Mouse (Mus musculus) forebrain, embryonic 10.5 days (tissue): Measurements from ENCODE around the gene Pla2g6. TPM values are rescaled to one million over a fixed set of nuclear protein-coding genes. Genes with fewer than 3 reads are reported as not detected.

Experiments
- DNase-seq: peaks from one replicate; pipeline ENCODE4 v3.0.0-alpha.2; 2017; ENCODE audit warnings: low spot score; ENCODE audit errors: extremely low spot score
- H3K27ac ChIP-seq: fragments of 300-500 bp; sonication (generic); 2 replicates; pipeline ENCODE4 v1.5.1; 2016; ENCODE audit warnings: mild to moderate bottlenecking
- H3K27me3 ChIP-seq: fragments of 300-500 bp; sonication (generic); 2 replicates; pipeline ENCODE4 v1.6.1; 2016; ENCODE audit warnings: mild to moderate bottlenecking; ENCODE audit not compliant: poor library complexity, severe bottlenecking
- H3K36me3 ChIP-seq: fragments of 300-500 bp; sonication (generic); replicated peaks from 2 replicates; pipeline ENCODE4 v1.6.1; 2016; ENCODE audit warnings: mild to moderate bottlenecking, moderate library complexity
- H3K4me1 ChIP-seq: fragments of 300-500 bp; sonication (generic); 2 replicates; pipeline ENCODE4 v1.6.1; 2016
- H3K4me3 ChIP-seq: fragments of 300-500 bp; sonication (generic); 2 replicates; pipeline ENCODE4 v1.5.1; 2016; ENCODE audit warnings: mild to moderate bottlenecking, moderate library complexity
- H3K9me3 ChIP-seq: fragments of 300-500 bp; sonication (generic); 2 replicates; pipeline ENCODE4 v1.6.1; 2016; ENCODE audit warnings: mild to moderate bottlenecking, moderate library complexity
- WGBS: fragments of 180-500 bp; shearing (Covaris S2); methylation state at CpG from one replicate; pipeline ENCODE4 v1.1.7; 2016; 5-methylcytosine and 5-hydroxymethylcytosine counted together
- microRNA counts: library from miRNA; unstranded; fragments of <30 nt; microRNA quantifications from one replicate; lab custom pipeline; 2017
- microRNA-seq: library from miRNA; unstranded; fragments of <30 nt; microRNA quantifications from one replicate; pipeline ENCODE4, GENCODE M21; 2017
- polyA plus RNA-seq: library from polyadenylated mRNA; unstranded; fragments of >200 nt; fragmentation: Nextera tagmentation; extraction: Ambion mirVana; gene quantifications from 2 replicates; pipeline ENCODE4 v1.2.1, GENCODE M21; 2016

Gene Pla2g6
- polyA plus RNA-seq, 1 experiment from 2014 or later, result 20.9 TPM

DNA sequence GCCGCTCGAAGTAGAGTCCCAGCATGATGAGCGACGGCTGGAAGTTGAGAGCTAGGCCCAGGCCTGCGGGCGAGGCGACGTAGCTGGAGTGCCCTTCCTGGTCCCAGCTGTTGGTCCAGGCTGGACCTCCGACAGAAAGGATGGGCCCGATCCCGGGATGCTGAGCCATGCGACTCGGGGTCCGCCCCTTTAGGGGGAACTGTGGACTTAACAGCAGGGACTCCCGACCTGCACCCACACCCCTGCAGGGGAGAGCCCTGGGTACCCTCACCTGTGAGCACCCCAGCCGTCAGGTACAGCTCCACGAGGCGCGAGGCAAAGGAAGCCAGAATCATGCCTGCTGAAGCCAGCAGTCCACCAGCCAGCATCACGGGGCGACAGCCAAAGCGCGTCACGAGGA lies 75.6 kb downstream of the Pla2g6 start:
- Histone ChIP-seq H3K27ac (peak overlapping the region; percentile 80), H3K27me3 (peaks cover 71% of the 10 kb centered on the region), H3K9me3 (no peaks in the 10 kb centered on the region), H3K4me3 (peak overlapping the region; percentile 51), H3K4me1 (peaks cover 20% of the 10 kb centered on the region), H3K36me3 (peaks cover 21% of the 10 kb centered on the region)
- 35% methylated on average over 24 of the region's 24 CpGs for WGBS
- DNase-seq, result no peak

DNA sequence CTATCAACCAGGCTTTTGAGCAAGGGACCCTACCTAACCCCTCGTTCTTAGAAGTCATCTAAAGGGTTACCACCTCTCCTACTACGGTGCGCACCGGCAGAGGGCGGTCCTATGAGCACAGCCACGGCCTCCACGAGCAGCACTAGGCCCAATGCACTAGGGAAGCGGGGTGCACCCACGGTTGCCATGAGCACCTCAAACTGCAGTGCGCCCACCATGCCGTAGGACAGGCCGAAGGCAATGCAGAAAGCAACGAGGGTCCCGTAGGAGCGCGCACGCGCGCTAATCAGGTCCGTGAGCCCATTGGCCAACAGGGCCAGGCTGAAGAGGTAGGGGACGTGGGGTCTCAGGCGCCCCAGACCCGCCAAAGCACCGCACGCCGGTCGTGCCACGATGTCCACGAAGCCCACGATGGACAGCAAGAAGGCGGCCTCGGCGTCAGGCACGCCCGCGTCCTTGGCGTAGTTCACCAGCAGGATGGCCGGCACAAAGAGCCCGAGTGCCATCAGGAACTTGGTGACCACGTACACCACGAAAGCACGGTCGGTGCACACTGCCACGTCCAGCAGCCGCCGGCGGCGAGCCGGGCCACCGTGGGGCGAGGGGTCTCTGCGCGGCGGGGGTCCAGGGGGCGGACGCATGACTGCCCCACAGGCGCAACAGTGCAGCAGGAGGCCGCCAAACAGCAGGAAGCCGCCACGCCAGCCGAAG lies 76.3 kb downstream of the Pla2g6 start:
- Histone ChIP-seq H3K36me3 (peaks cover 25% of the 10 kb centered on the region), H3K4me1 (peaks cover 20% of the 10 kb centered on the region), H3K9me3 (no peaks in the 10 kb centered on the region), H3K27me3 (peaks cover 71% of the 10 kb centered on the region), H3K27ac (peak overlapping the region; percentile 80), H3K4me3 (peak overlapping the region; percentile 51)
- WGBS, result 4% methylated on average over 61 of the region's 61 CpGs
- DNase-seq, result peak; percentile 56

DNA sequence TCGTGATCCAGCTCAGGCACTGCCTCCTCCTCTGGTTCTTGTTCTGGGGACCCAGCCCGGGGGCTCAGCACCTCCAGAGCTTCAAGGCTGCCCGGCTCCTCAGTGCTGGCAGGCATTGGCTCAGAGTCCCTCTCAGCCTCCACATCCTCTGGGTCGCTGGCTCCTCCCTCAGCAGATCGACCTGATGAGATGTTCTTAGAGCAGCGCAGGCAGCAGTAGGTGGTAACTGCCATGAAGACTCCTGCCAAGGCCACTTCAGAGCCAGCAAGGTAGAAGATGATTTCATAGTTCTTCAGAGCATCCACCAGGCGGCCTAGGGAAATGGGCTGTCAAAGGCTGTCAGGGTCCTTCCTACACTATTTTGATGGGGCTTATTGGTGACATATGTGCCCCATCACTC lies 77.0 kb downstream of the Pla2g6 start:
- Histone ChIP-seq H3K4me1 (peaks cover 20% of the 10 kb centered on the region), H3K4me3 (peak overlapping the region; percentile 51; the same call in 1 of the 2 replicates), H3K27ac (no peak overlapping the region), H3K9me3 (no peaks in the 10 kb centered on the region), H3K36me3 (peaks cover 33% of the 10 kb centered on the region), H3K27me3 (peaks cover 71% of the 10 kb centered on the region)
- 62% methylated on average over 7 of the region's 7 CpGs for WGBS
- DNase-seq, result no peak

DNA sequence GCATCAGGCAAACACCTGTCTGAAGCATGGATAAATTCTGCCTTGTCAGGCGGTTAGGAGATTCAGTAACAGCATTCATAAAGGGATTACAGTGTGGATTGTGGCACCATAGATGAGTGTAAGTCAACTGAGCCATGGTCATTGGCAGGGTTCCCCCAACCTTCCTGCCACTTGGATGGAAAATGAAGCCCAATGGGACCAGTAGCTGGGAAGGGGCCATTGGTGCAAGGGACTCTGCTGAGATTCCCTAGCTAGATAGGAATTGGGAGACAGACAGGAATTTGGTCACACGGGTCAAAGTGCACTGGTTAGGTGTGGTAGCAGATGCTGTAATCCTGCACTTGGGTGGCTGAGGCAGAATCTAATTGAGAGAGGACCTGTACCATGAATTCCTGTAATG lies 78.0 kb downstream of the Pla2g6 start:
- peaks cover 20% of the 10 kb centered on the region for H3K4me1 ChIP-seq
- no peak for DNase-seq
- H3K9me3 ChIP-seq, result no peaks in the 10 kb centered on the region
- WGBS, result 82% methylated on average over 2 of the region's 2 CpGs
- peaks cover 66% of the 10 kb centered on the region for H3K27me3 ChIP-seq
- H3K27ac ChIP-seq, result no peak overlapping the region
- no peak overlapping the region for H3K4me3 ChIP-seq
- H3K36me3 ChIP-seq, result peaks cover 42% of the 10 kb centered on the region

DNA sequence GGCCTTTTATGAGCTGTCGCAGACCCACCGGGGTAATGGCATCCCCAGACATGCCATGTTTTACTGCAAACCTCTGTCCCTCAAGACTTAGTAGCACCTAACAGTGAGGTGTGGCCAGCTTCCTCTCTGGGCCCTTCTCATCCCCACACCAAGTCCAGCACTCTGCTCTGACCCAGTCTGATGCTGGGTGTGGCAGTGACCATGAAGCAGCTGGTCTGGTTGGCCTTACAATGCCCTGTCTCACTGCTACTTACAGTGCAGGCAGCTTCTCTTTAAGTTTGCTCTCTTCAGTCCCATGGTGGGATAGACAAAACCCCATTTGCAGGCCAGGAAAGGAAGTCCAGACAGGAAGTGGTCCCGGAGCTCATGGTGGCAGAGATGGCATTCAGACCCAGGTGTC lies 82.9 kb downstream of the Pla2g6 start:
- no peak overlapping the region for H3K4me3 ChIP-seq
- H3K36me3 ChIP-seq, result peaks cover 83% of the 10 kb centered on the region
- peaks cover 17% of the 10 kb centered on the region for H3K27me3 ChIP-seq
- H3K9me3 ChIP-seq, result no peaks in the 10 kb centered on the region
- H3K4me1 ChIP-seq, result peaks cover 18% of the 10 kb centered on the region
- H3K27ac ChIP-seq, result 0 out of 2 replicates have a peak overlapping the region, but pooled peaks have one; percentile 20
- WGBS, result 97% methylated on average over 3 of the region's 3 CpGs
- no peak for DNase-seq

DNA sequence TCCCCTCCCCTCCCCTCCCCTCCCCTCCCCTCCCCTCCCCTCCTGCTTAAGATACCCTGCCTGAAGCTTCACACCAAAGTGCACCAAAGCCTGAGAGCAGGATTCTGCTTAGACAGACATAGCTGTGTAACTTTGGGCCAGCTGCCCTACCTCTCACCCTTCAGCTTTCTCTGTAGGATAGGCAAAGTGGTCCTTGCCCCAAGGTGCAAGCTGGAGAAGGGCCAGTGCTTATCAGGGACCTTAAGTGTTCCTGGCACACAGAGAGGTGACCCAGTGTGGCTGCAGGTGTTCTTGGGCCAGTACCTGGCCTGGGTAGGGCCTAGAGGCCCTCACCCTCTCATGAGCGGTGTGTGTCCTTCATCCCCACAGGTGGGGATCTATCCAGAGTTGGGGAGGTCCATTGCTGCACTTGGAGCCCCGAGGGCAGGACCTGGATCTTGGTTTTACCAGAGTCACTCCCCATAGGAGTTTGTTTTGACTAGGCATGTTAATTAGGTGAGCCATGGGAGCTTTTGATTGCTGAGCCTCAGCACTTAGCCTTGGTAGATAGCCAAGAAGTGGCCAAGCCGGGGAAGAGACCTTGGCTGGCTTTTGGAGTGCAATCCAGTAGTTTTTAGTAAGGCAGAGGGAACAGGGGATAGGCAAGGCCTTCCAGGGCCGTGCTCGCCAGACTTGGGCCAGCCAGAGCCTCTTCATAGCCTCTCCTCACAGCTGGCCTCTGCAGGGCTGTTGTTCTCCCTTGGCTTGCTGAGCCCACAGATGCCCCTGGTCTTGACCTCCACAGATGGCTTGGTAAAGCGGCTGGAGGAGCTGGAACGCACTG lies 83.9 kb downstream of the Pla2g6 start:
- peaks cover 90% of the 10 kb centered on the region for H3K36me3 ChIP-seq

DNA sequence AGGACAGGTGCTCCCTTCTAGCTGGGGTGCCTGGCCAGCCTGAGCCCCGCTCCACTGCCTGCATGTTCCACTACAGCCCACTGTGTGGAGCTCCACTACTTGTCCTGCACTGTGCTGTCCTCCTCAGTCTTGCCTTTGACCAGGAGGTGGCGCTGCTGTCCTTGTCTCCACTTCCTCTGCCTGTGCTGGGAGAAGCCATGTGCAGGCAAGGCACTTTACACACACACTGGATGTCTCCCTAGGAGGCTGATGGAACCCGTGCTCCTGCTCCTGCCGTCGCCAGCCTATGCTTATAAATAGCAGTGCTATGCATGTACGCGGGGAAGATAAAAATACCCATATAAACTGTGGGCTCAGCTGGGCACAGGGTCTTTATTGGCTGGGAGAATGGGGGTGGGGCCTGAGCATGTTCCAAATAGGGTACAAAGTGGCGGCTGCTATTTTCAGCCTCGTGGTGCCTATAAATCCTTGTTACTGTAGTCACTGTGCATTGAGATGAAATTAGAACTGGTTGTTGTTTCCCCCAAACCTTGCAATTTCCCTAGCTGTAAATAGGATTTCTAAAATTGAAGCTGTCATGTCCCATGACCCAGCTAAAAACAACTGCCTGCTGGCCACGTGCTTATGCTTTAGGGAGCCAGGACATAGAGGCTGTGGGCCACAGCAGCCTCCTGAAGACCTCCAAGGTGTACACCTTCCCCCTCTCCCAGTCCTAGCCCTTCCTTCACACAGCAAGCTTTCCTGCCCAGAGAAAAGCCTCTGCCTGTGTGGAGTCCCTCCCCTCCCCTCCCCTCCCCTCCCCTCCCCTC lies 84.8 kb downstream of the Pla2g6 start:
- peak overlapping the region; percentile 61 for H3K27ac ChIP-seq
- H3K9me3 ChIP-seq, result no peaks in the 10 kb centered on the region
- peaks cover 18% of the 10 kb centered on the region for H3K4me1 ChIP-seq
- H3K27me3 ChIP-seq, result 0 out of 2 replicates have a peak, but pooled peaks cover 3% of the 10 kb centered on the region
- H3K4me3 ChIP-seq, result no peak overlapping the region
- 28% methylated on average over 10 of the region's 10 CpGs for WGBS
- H3K36me3 ChIP-seq, result peaks cover 90% of the 10 kb centered on the region
- DNase-seq, result peak; percentile 95

More for the DNA sequence above, 83.9 kb downstream of the Pla2g6 start:
- 0 out of 2 replicates have a peak, but pooled peaks cover 8% of the 10 kb centered on the region for H3K27me3 ChIP-seq
- H3K4me3 ChIP-seq, result no peak overlapping the region
- WGBS, result 80% methylated on average over 7 of the region's 7 CpGs
- H3K9me3 ChIP-seq, result no peaks in the 10 kb centered on the region
- H3K27ac ChIP-seq, result peak overlapping the region; percentile 44; the same call in 1 of the 2 replicates
- no peak for DNase-seq
- H3K4me1 ChIP-seq, result peaks cover 18% of the 10 kb centered on the region

DNA sequence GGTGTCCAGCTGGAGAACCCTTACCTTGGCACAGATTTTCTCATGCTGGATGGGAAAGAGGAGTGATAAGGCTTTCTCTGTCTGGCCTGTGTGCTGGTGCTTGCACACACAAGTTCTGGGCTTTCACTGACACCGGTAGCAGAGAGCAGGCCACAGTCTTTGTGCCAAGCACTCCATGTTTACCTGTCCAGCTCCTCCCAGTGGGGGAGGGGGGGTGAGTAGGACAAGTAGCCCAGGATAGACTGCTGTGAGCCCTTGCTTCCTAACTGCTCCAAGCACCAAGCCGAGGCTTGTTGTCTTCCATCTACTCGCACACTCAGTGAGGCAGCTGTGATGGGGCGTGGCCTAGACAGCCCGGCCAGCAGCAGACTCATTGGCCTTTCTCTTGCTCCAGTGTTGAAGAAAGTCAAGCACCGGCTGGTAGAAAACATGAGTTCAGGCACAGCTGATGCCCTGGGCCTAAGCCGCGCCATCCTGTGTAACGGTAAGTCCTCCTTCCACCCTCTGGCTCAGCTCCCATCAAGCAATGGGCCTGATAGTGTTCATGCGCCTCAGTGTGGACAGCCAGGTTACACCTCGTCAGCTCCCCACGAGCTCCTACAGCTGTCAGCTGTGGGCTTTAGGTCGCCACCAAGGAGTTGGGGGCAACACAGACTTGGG lies 85.5 kb downstream of the Pla2g6 start:
- peaks cover 90% of the 10 kb centered on the region for H3K36me3 ChIP-seq
- no peak overlapping the region for H3K4me3 ChIP-seq
- H3K4me1 ChIP-seq, result peaks cover 18% of the 10 kb centered on the region
- no peaks in the 10 kb centered on the region for H3K27me3 ChIP-seq
- no peak for DNase-seq
- no peaks in the 10 kb centered on the region for H3K9me3 ChIP-seq
- WGBS, result 74% methylated on average over 13 of the region's 13 CpGs
- no peak overlapping the region for H3K27ac ChIP-seq

DNA sequence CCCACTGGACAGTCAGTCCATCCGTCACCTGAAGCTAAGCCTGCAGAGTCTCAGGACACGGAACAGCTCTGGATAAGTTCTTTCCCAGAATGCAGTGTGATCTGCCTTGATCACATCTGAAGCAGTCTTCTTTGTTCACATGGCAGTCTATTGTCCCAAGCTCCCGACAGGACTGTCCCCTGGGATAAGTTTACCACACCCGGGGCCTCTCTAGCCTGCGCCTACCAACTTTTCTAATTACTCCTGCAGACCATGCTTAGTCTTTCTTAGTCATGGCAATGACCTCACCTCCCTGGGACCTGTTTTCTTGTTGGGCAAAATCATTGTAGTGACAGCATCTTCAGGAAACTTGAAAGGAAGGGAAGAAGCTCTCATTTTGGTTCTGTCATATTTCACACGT lies 90.2 kb downstream of the Pla2g6 start:
- H3K4me3 ChIP-seq, result no peak overlapping the region
- no peak overlapping the region for H3K27ac ChIP-seq
- no peak for DNase-seq
- H3K36me3 ChIP-seq, result peaks cover 95% of the 10 kb centered on the region
- no peaks in the 10 kb centered on the region for H3K27me3 ChIP-seq
- WGBS, result 88% methylated on average over 6 of the region's 6 CpGs
- peaks cover 2% of the 10 kb centered on the region for H3K4me1 ChIP-seq
- H3K9me3 ChIP-seq, result no peaks in the 10 kb centered on the region

MicroRNAs encoded within 50 kb of the gene (microRNA counts, 519-probe panel; counts per million panel counts)
- microRNA mmu-miR-1943 (lab: Ali Mortazavi, UCI), result 341 counts per million, percentile 65 among the panel's probes with 10 or more counts

Small RNA genes within 50 kb of the gene (microRNA-seq; reads per million reads assigned to microRNA genes)
- 3.0 reads per million, percentile 2 among the genes with 10 or more reads in this experiment for gene Mir1943

Other genes with a start within 250 kb of the Pla2g6 start
- gene Micall1, start 219.5 kb downstream of the Pla2g6 start, polyA plus RNA-seq, result 5.1 and 5.5 TPM in 2 replicates
- 419 and 440 TPM in 2 replicates for gene Polr2f, start 187.4 kb downstream of the Pla2g6 start, polyA plus RNA-seq
- 6.9 and 8.1 TPM in 2 replicates for gene 1700088E04Rik, start 187.1 kb downstream of the Pla2g6 start, polyA plus RNA-seq
- 1.2 and 1.3 TPM in 2 replicates for gene Sox10, start 163.2 kb downstream of the Pla2g6 start, polyA plus RNA-seq
- gene Pick1, start 99.2 kb downstream of the Pla2g6 start, polyA plus RNA-seq, result 47.8 and 50.5 TPM in 2 replicates
- gene Gm49486, start 99.0 kb downstream of the Pla2g6 start, polyA plus RNA-seq, result 0.14 and 0.52 TPM in 2 replicates
- 0.15 TPM in 1 of 2 replicates, not detected in the other for gene Slc16a8, start 73.6 kb downstream of the Pla2g6 start, polyA plus RNA-seq
- 1.6 and 2.2 TPM in 2 replicates for gene Baiap2l2, start 42.9 kb downstream of the Pla2g6 start, polyA plus RNA-seq
- gene Maff, start 18.2 kb upstream of the Pla2g6 start, polyA plus RNA-seq, result 1.5 and 1.6 TPM in 2 replicates
- gene Tmem184b, start 75.2 kb upstream of the Pla2g6 start, polyA plus RNA-seq, result 50.0 and 56.1 TPM in 2 replicates
- 117 and 123 TPM in 2 replicates for gene Csnk1e, start 127.2 kb upstream of the Pla2g6 start, polyA plus RNA-seq
- not detected in 2 replicates for gene Kcnj4, start 176.9 kb upstream of the Pla2g6 start, polyA plus RNA-seq
- gene Kdelr3, start 188.0 kb upstream of the Pla2g6 start, polyA plus RNA-seq, result 7.4 and 7.5 TPM in 2 replicates
- 43.7 and 48.9 TPM in 2 replicates for gene Ddx17, start 218.4 kb upstream of the Pla2g6 start, polyA plus RNA-seq